Mouse (Mus musculus) heart, embryonic 10.5 days (tissue): ENCODE measurements around the gene Gm49368. TPM values are rescaled to one million over a fixed set of nuclear protein-coding genes. Genes with fewer than 3 reads are reported as not detected.

ENCODE experiments used
- DNase-seq: peaks from one replicate; pipeline ENCODE4 v3.0.0-alpha.2; 2017; ENCODE audit warnings: low spot score
- H3K27ac ChIP-seq: fragments of 300-500 bp; sonication (generic); 2 replicates; pipeline ENCODE4 v1.5.1; 2016; ENCODE audit warnings: mild to moderate bottlenecking
- H3K27me3 ChIP-seq: fragments of 300-500 bp; sonication (generic); 2 replicates; pipeline ENCODE4 v1.6.1; 2016; ENCODE audit warnings: mild to moderate bottlenecking; ENCODE audit not compliant: poor library complexity, insufficient read depth, severe bottlenecking
- H3K36me3 ChIP-seq: fragments of 300-500 bp; sonication (generic); 2 replicates; pipeline ENCODE4 v1.6.1; 2016; ENCODE audit warnings: mild to moderate bottlenecking, moderate library complexity
- H3K4me1 ChIP-seq: fragments of 300-500 bp; sonication (generic); 2 replicates; pipeline ENCODE4 v1.6.1; 2016; ENCODE audit warnings: mild to moderate bottlenecking
- H3K4me3 ChIP-seq: fragments of 300-500 bp; sonication (generic); 2 replicates; pipeline ENCODE4 v1.5.1; 2016; ENCODE audit warnings: mild to moderate bottlenecking, moderate library complexity
- H3K9me3 ChIP-seq: fragments of 300-500 bp; sonication (generic); 2 replicates; pipeline ENCODE4 v1.6.1; 2016; ENCODE audit warnings: mild to moderate bottlenecking, moderate library complexity
- WGBS: fragments of 180-500 bp; shearing (Covaris S2); methylation state at CpG from one replicate; pipeline ENCODE4 v1.1.7; 2016; 5-methylcytosine and 5-hydroxymethylcytosine counted together
- polyA plus RNA-seq: library from polyadenylated mRNA; unstranded; fragments of >200 nt; fragmentation: Nextera tagmentation; extraction: Ambion mirVana; gene quantifications from 2 replicates; pipeline ENCODE4 v1.2.1, GENCODE M21; 2016

Gm49368 gene
- polyA plus RNA-seq, 1 experiment from 2014 or later: not detected

DNA sequence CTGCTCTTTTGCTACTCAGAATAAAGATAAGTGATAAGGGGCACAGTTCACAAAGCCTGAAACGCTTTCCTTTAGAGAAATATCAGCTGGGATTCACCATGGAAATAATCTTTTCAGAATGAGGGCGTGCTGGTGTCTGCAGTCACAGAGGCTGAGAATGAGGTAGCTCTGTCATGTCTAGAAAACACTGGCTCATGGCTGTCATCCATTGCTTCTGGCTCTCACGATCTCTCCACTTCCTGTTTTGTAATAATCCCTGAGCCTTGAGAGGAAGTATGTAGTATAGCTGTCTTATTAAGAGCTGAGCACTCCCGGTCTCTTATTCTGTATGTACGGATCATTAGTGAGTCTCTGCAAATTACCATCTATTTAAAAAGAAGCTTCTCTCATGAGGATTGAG lies 3.1 kb downstream of the Gm49368 start:
- no peaks in the 10 kb centered on the region for H3K36me3 ChIP-seq
- H3K4me3 ChIP-seq: no peak overlapping the region
- H3K27ac ChIP-seq: no peak overlapping the region
- no peak for DNase-seq
- WGBS: 71% methylated on average over 5 of the region's 5 CpGs
- no peaks in the 10 kb centered on the region for H3K9me3 ChIP-seq
- H3K27me3 ChIP-seq: peaks cover 1% of the 10 kb centered on the region; the same call in 1 of the 2 replicates
- H3K4me1 ChIP-seq: peaks cover 4% of the 10 kb centered on the region; the same call in 1 of the 2 replicates

DNA sequence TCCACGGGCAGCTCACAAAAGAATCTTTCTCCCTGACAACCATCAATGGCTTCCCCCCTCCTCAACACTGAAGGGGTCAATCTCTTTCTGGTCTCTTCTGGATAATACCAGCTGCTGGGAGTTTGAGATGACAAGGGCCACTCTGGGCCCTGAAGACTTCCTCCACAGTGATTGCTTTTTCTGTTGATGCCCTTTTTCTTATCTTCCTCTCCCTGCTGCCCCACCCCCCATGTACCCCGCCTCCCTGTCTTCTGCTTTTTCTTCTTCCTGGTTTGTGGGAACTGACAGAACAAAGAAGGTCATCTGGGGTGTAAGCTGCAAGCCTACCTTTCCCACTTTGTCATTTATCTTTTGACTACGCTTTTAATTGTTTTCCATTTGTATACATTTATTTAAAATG lies 5.4 kb downstream of the Gm49368 start:
- Histone ChIP-seq H3K36me3 (no peaks in the 10 kb centered on the region), H3K4me1 (peaks cover 4% of the 10 kb centered on the region; the same call in 1 of the 2 replicates), H3K4me3 (no peak overlapping the region), H3K9me3 (no peaks in the 10 kb centered on the region), H3K27me3 (peaks cover 5% of the 10 kb centered on the region; the same call in 1 of the 2 replicates), H3K27ac (no peak overlapping the region)
- no peak for DNase-seq
- 55% methylated on average over 3 of the region's 3 CpGs for WGBS

DNA sequence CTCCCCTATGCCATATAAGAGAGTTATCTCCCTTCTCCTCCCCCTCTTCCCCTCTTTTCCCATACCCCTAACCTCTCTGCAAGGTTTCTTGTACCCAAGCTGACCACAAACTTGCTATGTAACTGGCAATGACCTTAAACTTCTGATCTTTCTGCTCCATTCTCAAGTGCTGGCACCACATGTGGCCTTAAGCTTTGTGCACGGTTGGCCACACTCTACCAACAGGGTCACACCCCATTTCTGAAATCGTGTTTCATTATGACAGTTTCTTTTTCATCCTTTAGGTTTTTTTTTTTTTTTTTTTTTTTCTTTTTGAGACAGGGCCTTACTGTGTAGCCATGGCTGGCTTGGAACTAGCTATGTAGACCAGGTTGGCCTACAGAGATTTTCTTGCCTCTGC lies 7.4 kb downstream of the Gm49368 start:
- peaks cover 5% of the 10 kb centered on the region; the same call in 1 of the 2 replicates for H3K27me3 ChIP-seq
- DNase-seq: no peak
- 70% methylated on average over 2 of the region's 2 CpGs for WGBS
- no peaks in the 10 kb centered on the region for H3K36me3 ChIP-seq
- H3K4me1 ChIP-seq: peaks cover 4% of the 10 kb centered on the region; the same call in 1 of the 2 replicates
- H3K9me3 ChIP-seq: no peaks in the 10 kb centered on the region
- H3K27ac ChIP-seq: no peak overlapping the region
- no peak overlapping the region for H3K4me3 ChIP-seq

DNA sequence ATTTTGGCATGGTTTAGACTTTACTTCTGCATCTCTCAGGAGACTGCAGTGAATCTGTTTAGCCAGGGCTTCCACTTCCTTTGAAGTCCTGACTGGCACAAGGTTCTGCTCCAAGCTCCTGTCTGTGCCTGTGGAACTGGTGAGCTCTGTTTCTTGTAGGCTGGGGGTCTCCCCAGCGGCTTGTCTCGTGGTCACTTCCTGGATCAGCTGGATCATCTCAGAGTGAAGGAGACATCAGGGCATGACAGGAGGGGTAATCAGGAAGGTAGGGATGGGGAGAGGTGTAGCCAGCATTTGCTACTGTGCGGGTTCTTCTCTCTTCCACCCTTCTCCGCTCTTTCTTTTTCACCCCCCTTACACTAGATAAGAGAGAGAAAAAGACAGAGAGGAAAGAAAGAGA lies 9.3 kb downstream of the Gm49368 start:
- Histone ChIP-seq H3K4me1 (peaks cover 4% of the 10 kb centered on the region; the same call in 1 of the 2 replicates), H3K27me3 (peaks cover 5% of the 10 kb centered on the region; the same call in 1 of the 2 replicates), H3K9me3 (no peaks in the 10 kb centered on the region), H3K4me3 (no peak overlapping the region), H3K27ac (no peak overlapping the region), H3K36me3 (no peaks in the 10 kb centered on the region)
- 67% methylated on average over 4 of the region's 4 CpGs for WGBS
- DNase-seq: no peak

DNA sequence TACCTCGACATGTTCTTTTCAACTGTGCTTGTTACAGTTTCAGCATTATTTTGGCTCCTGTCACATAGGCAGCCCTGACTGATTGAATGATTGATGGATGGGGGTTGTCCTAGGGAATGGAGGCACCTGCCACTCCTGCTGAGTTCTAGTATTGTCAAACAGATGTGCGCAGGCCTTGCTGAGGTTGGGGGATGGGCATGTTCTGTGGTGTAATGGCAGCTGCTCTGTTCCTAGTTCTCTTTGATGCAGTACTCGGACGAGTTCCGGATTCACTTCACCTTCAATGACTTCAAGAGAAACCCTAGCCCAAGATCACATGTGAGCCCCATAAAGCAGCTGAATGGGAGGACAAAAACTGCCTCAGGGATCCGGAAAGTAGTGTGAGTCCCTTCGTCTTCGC lies 17.5 kb downstream of the Gm49368 start:
- DNase-seq: no peak
- no peaks in the 10 kb centered on the region for H3K36me3 ChIP-seq
- no peak overlapping the region for H3K4me3 ChIP-seq
- no peaks in the 10 kb centered on the region for H3K4me1 ChIP-seq
- 76% methylated on average over 8 of the region's 8 CpGs for WGBS
- no peaks in the 10 kb centered on the region for H3K9me3 ChIP-seq
- H3K27me3 ChIP-seq: no peaks in the 10 kb centered on the region
- no peak overlapping the region for H3K27ac ChIP-seq

DNA sequence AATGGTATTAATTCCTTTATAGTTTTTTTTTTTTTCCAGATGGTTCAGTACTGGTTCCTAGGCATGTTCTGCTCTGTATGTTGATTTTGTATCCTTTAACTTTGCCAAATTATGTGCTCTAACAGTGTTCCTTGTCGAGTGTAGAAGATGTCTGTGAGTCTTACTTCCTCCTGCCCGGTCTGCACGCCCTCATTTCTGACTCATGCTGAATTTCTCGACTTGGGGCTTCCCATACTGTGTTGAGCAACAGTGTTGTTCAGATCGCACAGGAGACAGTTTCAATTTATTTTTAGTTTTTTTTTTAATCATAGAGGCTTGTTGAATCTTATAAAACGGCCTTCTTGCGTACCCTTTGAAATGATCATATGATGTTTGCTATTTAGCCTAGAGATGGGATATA lies 26.7 kb downstream of the Gm49368 start:
- no peak overlapping the region for H3K4me3 ChIP-seq
- no peaks in the 10 kb centered on the region for H3K36me3 ChIP-seq
- H3K4me1 ChIP-seq: no peaks in the 10 kb centered on the region
- no peaks in the 10 kb centered on the region for H3K9me3 ChIP-seq
- WGBS: 70% methylated on average over 7 of the region's 7 CpGs
- no peak for DNase-seq
- no peaks in the 10 kb centered on the region for H3K27me3 ChIP-seq
- no peak overlapping the region for H3K27ac ChIP-seq

DNA sequence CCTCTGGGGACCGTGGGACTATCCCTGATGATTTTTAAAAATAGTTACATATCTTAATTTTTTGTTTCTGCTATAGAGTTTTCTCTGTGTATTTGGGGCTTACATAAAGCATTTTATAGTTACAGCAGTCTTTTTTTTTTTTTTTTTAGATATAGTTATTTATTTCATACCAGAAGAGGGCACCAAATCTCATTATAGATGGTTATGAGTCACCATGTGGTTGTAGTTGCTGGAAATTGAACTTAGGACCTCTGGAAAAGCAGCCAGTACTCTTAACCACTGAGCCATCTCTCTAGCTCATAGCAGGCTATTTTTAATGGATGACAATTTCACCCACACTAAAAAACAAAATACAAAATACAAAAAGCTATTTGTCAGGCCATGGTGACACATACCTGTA lies 35.7 kb downstream of the Gm49368 start:
- H3K27me3 ChIP-seq: no peaks in the 10 kb centered on the region
- WGBS: 76% methylated on average over 1 of the region's 1 CpGs
- H3K36me3 ChIP-seq: no peaks in the 10 kb centered on the region
- no peaks in the 10 kb centered on the region for H3K4me1 ChIP-seq
- DNase-seq: no peak
- no peak overlapping the region for H3K4me3 ChIP-seq
- no peaks in the 10 kb centered on the region for H3K9me3 ChIP-seq
- no peak overlapping the region for H3K27ac ChIP-seq

DNA sequence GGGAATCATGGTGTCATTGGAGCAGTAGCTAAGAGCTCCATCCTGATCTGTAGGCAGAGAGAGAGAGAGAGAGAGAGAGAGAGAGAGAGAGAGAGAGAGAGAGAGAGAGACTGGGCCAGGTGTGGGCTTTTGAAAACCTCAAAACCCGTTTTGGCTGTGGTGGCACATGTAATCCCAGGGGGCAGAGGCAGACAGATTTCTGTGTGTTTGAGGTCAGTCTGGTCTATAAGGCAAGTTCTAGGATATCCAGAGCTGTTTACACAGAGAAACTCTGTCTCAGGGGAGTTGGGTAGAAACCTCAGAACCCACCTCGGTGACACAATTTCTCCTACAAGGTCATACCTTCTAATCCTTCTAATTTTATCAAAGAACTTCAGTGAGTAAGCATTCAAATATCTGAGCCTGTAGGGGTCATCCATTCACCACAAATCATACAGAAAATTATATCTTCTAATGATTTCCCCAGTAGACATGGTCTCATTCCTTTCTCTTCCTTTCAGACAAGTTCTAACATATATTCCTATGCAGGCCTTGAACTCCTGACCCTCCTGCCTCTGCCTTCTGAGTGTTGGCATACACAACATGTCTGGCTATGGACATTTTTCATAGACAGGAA lies 38.4 kb downstream of the Gm49368 start:
- Histone ChIP-seq H3K9me3 (no peaks in the 10 kb centered on the region), H3K4me3 (no peak overlapping the region), H3K36me3 (no peaks in the 10 kb centered on the region), H3K27ac (no peak overlapping the region), H3K4me1 (no peaks in the 10 kb centered on the region), H3K27me3 (no peaks in the 10 kb centered on the region)
- no peak for DNase-seq
- WGBS: 70% methylated on average over 2 of the region's 2 CpGs

DNA sequence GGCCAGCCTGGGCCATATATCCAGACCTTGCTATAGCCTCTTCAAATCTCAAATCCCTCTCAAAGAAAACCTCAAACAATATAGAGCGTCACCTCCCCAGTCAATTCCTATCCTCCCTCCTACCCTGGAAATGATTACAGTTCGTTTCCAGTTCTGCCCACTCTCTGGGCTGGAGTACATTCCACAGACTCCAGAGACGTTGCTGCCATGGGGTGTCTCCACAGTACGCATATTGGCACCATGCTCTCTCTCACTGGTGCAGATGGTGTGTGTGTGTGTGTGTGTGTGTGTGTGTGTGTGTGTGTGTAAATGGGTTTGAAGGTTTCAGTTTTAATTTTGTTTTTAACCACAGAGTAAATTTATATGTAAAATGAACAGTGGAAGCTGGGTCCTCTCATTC lies 42.8 kb downstream of the Gm49368 start:
- WGBS: 55% methylated on average over 4 of the region's 4 CpGs
- no peak overlapping the region for H3K4me3 ChIP-seq
- H3K27me3 ChIP-seq: no peaks in the 10 kb centered on the region
- no peaks in the 10 kb centered on the region for H3K4me1 ChIP-seq
- H3K9me3 ChIP-seq: no peaks in the 10 kb centered on the region
- no peak for DNase-seq
- no peak overlapping the region for H3K27ac ChIP-seq
- no peaks in the 10 kb centered on the region for H3K36me3 ChIP-seq

DNA sequence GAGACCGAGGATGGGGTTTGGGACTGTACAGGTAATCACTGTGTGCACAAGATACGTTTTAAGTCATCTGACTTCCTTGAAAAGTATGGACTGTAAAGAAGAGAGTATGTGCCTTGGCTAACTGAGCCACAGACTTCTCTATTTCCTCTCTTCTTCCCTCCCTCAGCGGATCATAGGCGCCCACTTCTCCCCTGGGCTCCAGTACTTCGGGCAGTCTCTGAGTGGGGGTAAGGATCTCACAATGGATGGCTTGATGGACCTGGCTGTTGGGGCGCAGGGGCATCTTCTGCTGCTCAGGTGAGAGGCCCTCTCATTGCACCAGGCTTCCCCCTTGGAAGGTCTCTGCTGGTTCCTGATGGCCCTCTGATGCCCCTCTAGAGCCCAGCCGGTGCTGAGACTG lies 45.0 kb downstream of the Gm49368 start:
- Histone ChIP-seq H3K4me3 (no peak overlapping the region), H3K27me3 (peaks cover 4% of the 10 kb centered on the region; the same call in 1 of the 2 replicates), H3K9me3 (no peaks in the 10 kb centered on the region), H3K27ac (no peak overlapping the region), H3K36me3 (no peaks in the 10 kb centered on the region), H3K4me1 (no peaks in the 10 kb centered on the region)
- DNase-seq: no peak
- WGBS: 82% methylated on average over 7 of the region's 7 CpGs

DNA sequence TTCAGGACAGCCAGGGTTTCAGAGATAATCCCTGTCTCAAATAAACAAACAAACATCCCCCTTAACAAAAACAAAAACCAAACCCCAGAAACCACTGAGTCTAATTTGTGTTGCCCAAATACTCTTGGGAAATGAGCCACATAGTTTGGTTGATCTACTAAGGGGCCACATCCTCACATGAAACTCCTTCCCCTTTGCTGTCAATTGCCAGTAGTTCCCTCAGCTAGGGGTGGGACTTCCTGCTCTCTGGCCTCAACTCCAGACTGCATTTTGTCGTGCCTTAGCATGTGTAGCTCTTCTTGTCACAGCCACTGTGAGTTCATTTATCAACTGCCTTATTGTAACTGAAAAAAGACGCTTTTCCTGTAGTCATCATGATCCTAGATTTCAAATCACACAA lies 47.8 kb downstream of the Gm49368 start:
- Histone ChIP-seq H3K9me3 (no peaks in the 10 kb centered on the region), H3K4me1 (no peaks in the 10 kb centered on the region), H3K36me3 (no peaks in the 10 kb centered on the region), H3K27me3 (peaks cover 4% of the 10 kb centered on the region; the same call in 1 of the 2 replicates), H3K27ac (no peak overlapping the region), H3K4me3 (no peak overlapping the region)
- no peak for DNase-seq
- WGBS: 62% methylated on average over 2 of the region's 2 CpGs

DNA sequence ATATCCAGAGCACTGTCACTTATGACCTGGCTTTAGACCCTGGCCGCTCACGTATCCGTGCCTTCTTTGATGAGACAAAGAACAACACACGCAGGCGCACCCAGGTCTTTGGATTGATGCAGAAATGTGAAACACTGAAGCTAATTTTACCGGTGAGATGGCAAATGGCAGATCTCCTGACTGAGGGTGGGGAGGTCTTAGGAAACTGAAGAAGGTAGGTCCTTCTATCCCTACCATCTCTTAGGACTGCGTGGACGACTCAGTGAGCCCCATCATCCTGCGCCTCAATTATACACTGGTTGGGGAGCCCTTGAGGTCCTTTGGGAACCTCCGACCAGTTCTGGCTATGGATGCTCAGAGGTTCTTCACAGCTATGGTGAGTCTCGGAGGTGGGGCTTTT lies 49.6 kb downstream of the Gm49368 start:
- Histone ChIP-seq H3K4me1 (no peaks in the 10 kb centered on the region), H3K9me3 (no peaks in the 10 kb centered on the region), H3K36me3 (no peaks in the 10 kb centered on the region), H3K27me3 (peaks cover 4% of the 10 kb centered on the region; the same call in 1 of the 2 replicates), H3K4me3 (no peak overlapping the region), H3K27ac (no peak overlapping the region)
- WGBS: 84% methylated on average over 11 of the region's 11 CpGs
- peak; percentile 53 for DNase-seq

DNA sequence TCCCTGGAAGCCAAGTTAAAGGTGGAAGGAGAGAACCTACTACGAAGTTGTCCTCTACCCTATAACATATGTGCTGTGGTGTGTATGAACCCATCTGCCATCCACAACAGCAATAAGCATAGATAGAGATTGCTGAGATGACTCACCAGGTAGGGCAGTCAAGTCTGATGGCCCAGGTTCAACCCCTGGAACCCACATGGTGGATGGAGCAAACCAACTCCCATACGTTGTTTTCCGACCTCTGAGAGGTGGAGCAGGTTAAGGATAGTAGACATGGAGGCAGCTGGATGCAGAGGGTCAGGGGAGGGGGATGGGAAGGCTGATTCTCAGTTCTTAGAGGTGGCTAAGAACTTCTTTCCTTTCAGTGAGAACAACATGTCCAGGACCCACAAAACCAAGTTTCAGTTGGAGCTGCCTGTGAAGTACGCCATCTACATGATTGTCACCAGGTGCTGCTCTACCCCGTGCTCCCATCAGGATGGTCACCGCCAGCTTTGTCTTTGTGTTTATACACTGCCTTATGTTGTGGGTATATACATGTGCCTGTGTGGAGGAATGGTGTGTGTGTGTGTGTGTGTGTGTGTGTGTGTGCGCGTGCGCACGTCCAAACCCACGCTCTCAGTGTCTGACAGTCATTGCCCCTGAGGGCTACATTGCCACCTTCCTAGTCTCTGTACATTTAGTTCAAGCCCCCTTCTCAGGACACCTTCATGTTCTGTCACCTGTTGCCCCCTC lies 52.1 kb downstream of the Gm49368 start:
- Histone ChIP-seq H3K27ac (no peak overlapping the region), H3K36me3 (no peaks in the 10 kb centered on the region), H3K4me3 (no peak overlapping the region), H3K27me3 (peaks cover 4% of the 10 kb centered on the region; the same call in 1 of the 2 replicates), H3K4me1 (no peaks in the 10 kb centered on the region), H3K9me3 (no peaks in the 10 kb centered on the region)
- peak; percentile 52 for DNase-seq
- 94% methylated on average over 11 of the region's 11 CpGs for WGBS
